Mouse (Mus musculus) cerebellum, adult 2 months (tissue): ENCODE measurements around the gene Msh3.

Experiments used
- CTCF ChIP-seq: fragments of 200-500 bp; IDR thresholded peaks from 2 replicates; pipeline ENCODE4 v1.5.1; 2011; ENCODE audit warnings: low read depth, mild to moderate bottlenecking, control low read depth, low read length, moderate library complexity, borderline replicate concordance; ENCODE audit not compliant: insufficient read depth
- POLR2A ChIP-seq: fragments of 200-500 bp; IDR thresholded peaks from 2 replicates; pipeline ENCODE4 v1.6.1; 2011; ENCODE audit warnings: low read length, control low read depth, borderline replicate concordance; ENCODE audit not compliant: insufficient read depth

GRCm38 (mm10) chr13:92326030-92326429 is 28.8 kb downstream of the Msh3 start:
- no peak for TF ChIP-seq POLR2A
- no peak for TF ChIP-seq CTCF
